ENCODE assay signal across 8 mouse cellular contexts in the genomic region with DNA sequence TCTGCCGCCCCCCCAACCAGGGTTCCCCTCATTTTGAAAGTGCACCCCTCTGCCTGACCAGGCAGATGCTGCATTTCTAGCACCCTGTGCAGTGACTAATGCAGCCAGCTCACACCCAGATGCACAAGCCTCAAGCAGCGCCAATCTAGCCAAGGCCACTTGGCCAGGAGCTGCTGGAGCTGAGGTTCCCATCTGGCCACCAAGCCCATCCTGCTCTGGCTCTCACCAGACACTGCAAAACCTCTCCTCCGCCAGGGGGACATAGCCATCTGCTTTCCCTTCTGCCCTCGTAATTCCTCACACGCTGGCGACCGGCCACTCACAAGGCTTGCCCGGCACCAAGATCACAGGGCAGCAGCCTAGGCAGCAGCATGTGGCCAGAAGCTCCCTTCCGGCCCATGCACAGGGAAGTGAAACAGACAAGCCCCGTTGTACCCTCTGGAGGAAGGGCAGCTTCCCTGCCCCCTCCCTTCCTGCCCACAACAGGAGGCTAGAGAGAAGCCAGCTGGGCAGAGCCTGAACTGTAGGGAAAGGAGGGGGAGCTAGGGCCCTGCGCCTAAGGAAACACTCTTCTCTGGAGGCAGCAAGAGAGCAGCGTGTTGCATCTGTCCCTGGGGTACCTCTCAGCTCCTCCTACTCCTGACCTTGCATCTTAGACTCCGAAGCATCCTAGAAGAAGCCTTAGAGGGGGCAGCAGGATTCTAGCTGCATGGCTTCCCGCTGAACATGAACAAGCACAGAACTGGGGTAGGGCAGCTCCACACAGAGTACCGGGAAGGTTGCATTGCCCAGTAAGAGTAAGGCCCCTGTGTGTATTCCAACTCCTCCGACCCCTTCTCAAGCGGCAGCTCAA.
DNase-seq lines count a peak whose midpoint lies in the region; ATAC-seq lines count a peak whose summit lies in the region.

No protein-coding gene starts in this region.

- H3K4me1 ChIP-seq in embryonic facial prominence, embryonic 15.5 days: peaks cover 29% of the 10 kb centered on the region
- H3K4me1 ChIP-seq in limb, embryonic 12.5 days (replicated peaks): peaks cover 41% of the 10 kb centered on the region
- peaks cover 28% of the 10 kb centered on the region for H3K4me1 ChIP-seq in midbrain, embryonic 12.5 days

- DNase-seq in adrenal gland, postnatal 36 days: peak; percentile 77 to 78
- DNase-seq in heart, adult 9 months (ENCODE audit: low spot score in 2 of 2): peak; percentile 84 to 86
- DNase-seq in kidney, adult 9 months: peak; percentile 79
- peak; percentile 81 for DNase-seq in skeletal muscle tissue, adult 2 months (ENCODE audit: low read depth, low spot score)
- no peak for DNase-seq in c-Kit-positive CD71-positive TER-119-positive erythroid progenitor cells, embryonic 14.5 days (ENCODE audit: low spot score)

- no peak overlapping the region for H3K9ac ChIP-seq in embryonic facial prominence, embryonic 15.5 days
- 0 out of 2 replicates have a peak overlapping the region, but pooled peaks have one; percentile 23 for H3K9ac ChIP-seq in limb, embryonic 12.5 days (replicated peaks)
- peak overlapping the region; percentile 44; the same call in 1 of the 2 replicates for H3K9ac ChIP-seq in midbrain, embryonic 12.5 days (replicated peaks)

- H3K4me2 ChIP-seq in embryonic facial prominence, embryonic 15.5 days (replicated peaks): peak overlapping the region; percentile 33
- H3K4me2 ChIP-seq in limb, embryonic 12.5 days: peak overlapping the region; percentile 48
- H3K4me2 ChIP-seq in midbrain, embryonic 12.5 days (replicated peaks): peak overlapping the region; percentile 46

- ATAC-seq in embryonic facial prominence, embryonic 15.5 days (ENCODE audit: insufficient number of reproducible peaks, low FRiP score, low TSS enrichment, low read depth): peak; percentile 83
- ATAC-seq in limb, embryonic 12.5 days (ENCODE audit: insufficient number of reproducible peaks, insufficient read depth, low FRiP score, low TSS enrichment, low read depth): peak; percentile 73
- peak; percentile 90 for ATAC-seq in midbrain, embryonic 12.5 days (ENCODE audit: low FRiP score, low read depth)

- no peaks in the 10 kb centered on the region for H3K36me3 ChIP-seq in embryonic facial prominence, embryonic 15.5 days
- no peaks in the 10 kb centered on the region for H3K36me3 ChIP-seq in limb, embryonic 12.5 days
- no peaks in the 10 kb centered on the region for H3K36me3 ChIP-seq in midbrain, embryonic 12.5 days

- peak overlapping the region; percentile 15 for H3K4me3 ChIP-seq in embryonic facial prominence, embryonic 15.5 days (replicated peaks)
- H3K4me3 ChIP-seq in limb, embryonic 12.5 days (replicated peaks): peak overlapping the region; percentile 6; the same call in 1 of the 2 replicates
- H3K4me3 ChIP-seq in midbrain, embryonic 12.5 days: 0 out of 2 replicates have a peak overlapping the region, but pooled peaks have one; percentile 15

- peaks cover 7% of the 10 kb centered on the region for H3K27me3 ChIP-seq in embryonic facial prominence, embryonic 15.5 days
- H3K27me3 ChIP-seq in limb, embryonic 12.5 days: peaks cover 28% of the 10 kb centered on the region
- peaks cover 48% of the 10 kb centered on the region for H3K27me3 ChIP-seq in midbrain, embryonic 12.5 days

- WGBS in embryonic facial prominence, embryonic 15.5 days: 18% methylated on average over 17 of the region's 17 CpGs
- WGBS in limb, embryonic 12.5 days: 12% methylated on average over 17 of the region's 17 CpGs
- WGBS in midbrain, embryonic 12.5 days: 13% methylated on average over 17 of the region's 17 CpGs

- H3K9me3 ChIP-seq in embryonic facial prominence, embryonic 15.5 days (replicated peaks): no peaks in the 10 kb centered on the region
- no peaks in the 10 kb centered on the region for H3K9me3 ChIP-seq in limb, embryonic 12.5 days
- no peaks in the 10 kb centered on the region for H3K9me3 ChIP-seq in midbrain, embryonic 12.5 days

- no peak overlapping the region for H3K27ac ChIP-seq in embryonic facial prominence, embryonic 15.5 days (replicated peaks)
- H3K27ac ChIP-seq in limb, embryonic 12.5 days: no peak overlapping the region
- peak overlapping the region; percentile 42 for H3K27ac ChIP-seq in midbrain, embryonic 12.5 days (replicated peaks)
